Mouse (Mus musculus) hindbrain, embryonic 12.5 days (tissue): ENCODE measurements around the gene Ttll5. TPM values are rescaled to one million over a fixed set of nuclear protein-coding genes. Genes with fewer than 3 reads are reported as not detected.

Experiments
- ATAC-seq: fragments of 200-750 bp; cut with Nextera tagmentation; 2 replicates; pipeline ENCODE4 v1.8.0; 2017; ENCODE audit warnings: moderate TSS enrichment; ENCODE audit not compliant: low FRiP score
- H3K27ac ChIP-seq: fragments of 300-500 bp; sonication (generic); 2 replicates; pipeline ENCODE4 v1.5.1; 2016; ENCODE audit warnings: mild to moderate bottlenecking
- H3K27me3 ChIP-seq: fragments of 300-500 bp; sonication (generic); 2 replicates; pipeline ENCODE4 v1.6.1; 2016; ENCODE audit warnings: mild to moderate bottlenecking
- H3K36me3 ChIP-seq: fragments of 300-500 bp; sonication (generic); 2 replicates; pipeline ENCODE4 v1.6.1; 2016; ENCODE audit warnings: mild to moderate bottlenecking
- H3K4me1 ChIP-seq: fragments of 300-500 bp; sonication (generic); 2 replicates; pipeline ENCODE4 v1.6.1; 2016
- H3K4me2 ChIP-seq: fragments of 300-500 bp; sonication (generic); replicated peaks from 2 replicates; pipeline ENCODE4 v1.6.1; 2016; ENCODE audit warnings: mild to moderate bottlenecking
- H3K4me3 ChIP-seq: fragments of 300-500 bp; sonication (generic); 2 replicates; pipeline ENCODE4 v1.5.1; 2016; ENCODE audit warnings: mild to moderate bottlenecking
- H3K9ac ChIP-seq: fragments of 300-500 bp; sonication (generic); 2 replicates; pipeline ENCODE4 v1.6.1; 2016; ENCODE audit warnings: mild to moderate bottlenecking, moderate library complexity
- H3K9me3 ChIP-seq: fragments of 300-500 bp; sonication (generic); replicated peaks from 2 replicates; pipeline ENCODE4 v1.6.1; 2016; ENCODE audit warnings: mild to moderate bottlenecking
- WGBS: fragments of 180-500 bp; shearing (Covaris S2); methylation state at CpG from one replicate; pipeline ENCODE4 v1.1.7; 2016; 5-methylcytosine and 5-hydroxymethylcytosine counted together
- polyA plus RNA-seq: library from polyadenylated mRNA; unstranded; fragments of >200 nt; fragmentation: Nextera tagmentation; extraction: Ambion mirVana; gene quantifications from 2 replicates; pipeline ENCODE4 v1.2.1, GENCODE M21; 2016

Ttll5 gene
- polyA plus RNA-seq, 1 experiment from 2014 or later = 15.9 TPM

DNA sequence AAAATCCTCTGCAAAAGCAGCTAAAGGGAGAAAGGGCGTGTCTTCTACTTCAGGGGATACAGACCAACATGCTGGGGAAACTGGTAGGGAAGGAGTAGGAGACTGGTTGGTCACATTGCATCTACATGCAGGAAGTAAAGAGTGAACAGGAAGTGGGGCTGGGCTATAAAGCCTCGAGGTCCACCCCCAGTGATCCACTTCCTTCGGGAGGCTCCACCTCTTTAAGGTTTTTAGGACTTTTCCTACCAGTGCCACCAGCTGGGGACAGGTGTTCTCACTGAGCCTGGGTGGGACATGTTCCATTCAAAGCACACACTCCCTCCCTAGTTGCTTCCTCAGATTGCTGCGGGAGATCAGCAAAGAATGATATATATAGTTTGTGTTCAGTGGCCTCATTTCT lies 29.4 kb downstream of the Ttll5 start:
- no peaks in the 10 kb centered on the region for H3K27me3 ChIP-seq
- H3K9me3 ChIP-seq = no peaks in the 10 kb centered on the region
- ATAC-seq = no peak
- H3K4me2 ChIP-seq = no peak overlapping the region
- H3K4me3 ChIP-seq = no peak overlapping the region
- H3K36me3 ChIP-seq = peaks cover 30% of the 10 kb centered on the region
- H3K27ac ChIP-seq = no peak overlapping the region
- no peak overlapping the region for H3K9ac ChIP-seq
- H3K4me1 ChIP-seq = no peaks in the 10 kb centered on the region
- WGBS = 95% methylated on average over 4 of the region's 4 CpGs

DNA sequence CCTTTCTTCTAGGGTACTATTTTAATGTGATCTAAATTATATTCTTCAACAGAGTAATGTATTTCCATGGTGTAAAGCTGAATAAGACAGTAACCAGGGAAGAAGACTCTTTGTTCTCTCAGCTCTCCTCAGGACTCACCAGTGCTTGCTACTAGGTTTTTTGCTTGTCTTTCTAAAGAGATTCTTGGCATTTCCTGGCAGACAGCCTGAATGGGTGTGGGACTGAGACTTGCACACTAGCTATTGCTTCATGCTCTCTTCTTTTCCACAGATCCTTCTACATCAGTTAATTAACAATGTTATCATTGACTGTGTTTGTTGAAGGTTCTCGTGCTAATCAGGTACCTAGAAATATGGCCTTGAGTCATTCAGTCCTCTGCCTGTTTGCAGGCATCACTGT lies 29.8 kb downstream of the Ttll5 start:
- WGBS = 93% methylated on average over 1 of the region's 1 CpGs
- Histone ChIP-seq H3K27ac (no peak overlapping the region), H3K4me3 (no peak overlapping the region), H3K27me3 (no peaks in the 10 kb centered on the region), H3K36me3 (peaks cover 26% of the 10 kb centered on the region), H3K4me2 (no peak overlapping the region), H3K9ac (no peak overlapping the region), H3K9me3 (no peaks in the 10 kb centered on the region), H3K4me1 (no peaks in the 10 kb centered on the region)
- no peak for ATAC-seq

DNA sequence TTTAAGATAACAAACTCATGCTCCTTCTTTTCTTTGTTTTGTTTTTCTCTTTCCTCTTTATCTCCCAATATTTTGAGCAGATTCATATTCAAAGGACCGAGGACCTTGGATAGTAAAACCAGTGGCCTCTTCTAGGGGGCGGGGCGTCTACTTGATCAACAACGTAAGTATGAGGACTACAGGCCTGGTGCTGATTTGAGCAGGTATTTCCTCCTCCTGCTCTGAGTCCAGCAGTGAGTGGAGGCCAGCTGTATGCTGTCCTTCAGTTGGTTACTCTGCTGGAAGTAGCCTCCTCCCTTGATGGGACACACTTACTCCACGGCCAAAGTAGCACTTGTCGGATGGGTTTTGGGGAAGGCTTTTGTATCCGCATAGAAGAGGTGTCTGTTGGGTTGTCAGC lies 32.8 kb downstream of the Ttll5 start:
- Histone ChIP-seq H3K4me2 (no peak overlapping the region), H3K27ac (no peak overlapping the region), H3K27me3 (no peaks in the 10 kb centered on the region), H3K9me3 (no peaks in the 10 kb centered on the region), H3K4me1 (peaks cover 2% of the 10 kb centered on the region; the same call in 1 of the 2 replicates), H3K36me3 (peaks cover 10% of the 10 kb centered on the region), H3K4me3 (no peak overlapping the region), H3K9ac (no peak overlapping the region)
- 86% methylated on average over 7 of the region's 7 CpGs for WGBS
- no peak for ATAC-seq

DNA sequence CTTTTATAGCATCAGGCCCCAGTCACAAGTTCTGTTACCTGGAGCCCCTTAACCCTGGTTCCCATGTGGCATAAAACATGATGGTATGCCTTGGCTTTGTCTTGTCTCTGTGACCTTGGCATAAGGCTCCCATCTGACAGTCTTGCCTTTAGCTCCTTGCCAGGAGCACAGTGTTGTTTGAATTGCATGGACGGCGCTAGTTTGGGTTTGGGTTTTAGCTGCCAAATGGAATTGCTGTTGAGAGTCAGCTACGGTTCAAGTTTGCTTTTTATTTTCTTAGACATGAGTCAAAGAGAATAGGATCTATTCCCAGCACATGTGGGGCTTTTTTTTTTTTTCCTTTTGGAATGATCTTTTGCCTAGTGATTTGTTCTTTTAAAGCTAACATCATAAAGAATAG lies 34.7 kb downstream of the Ttll5 start:
- peaks cover 2% of the 10 kb centered on the region; the same call in 1 of the 2 replicates for H3K4me1 ChIP-seq
- no peak for ATAC-seq
- H3K4me3 ChIP-seq = no peak overlapping the region
- no peaks in the 10 kb centered on the region for H3K9me3 ChIP-seq
- H3K27ac ChIP-seq = no peak overlapping the region
- 84% methylated on average over 3 of the region's 3 CpGs for WGBS
- H3K36me3 ChIP-seq = peaks cover 6% of the 10 kb centered on the region; the same call in 1 of the 2 replicates
- no peak overlapping the region for H3K9ac ChIP-seq
- no peak overlapping the region for H3K4me2 ChIP-seq
- no peaks in the 10 kb centered on the region for H3K27me3 ChIP-seq

DNA sequence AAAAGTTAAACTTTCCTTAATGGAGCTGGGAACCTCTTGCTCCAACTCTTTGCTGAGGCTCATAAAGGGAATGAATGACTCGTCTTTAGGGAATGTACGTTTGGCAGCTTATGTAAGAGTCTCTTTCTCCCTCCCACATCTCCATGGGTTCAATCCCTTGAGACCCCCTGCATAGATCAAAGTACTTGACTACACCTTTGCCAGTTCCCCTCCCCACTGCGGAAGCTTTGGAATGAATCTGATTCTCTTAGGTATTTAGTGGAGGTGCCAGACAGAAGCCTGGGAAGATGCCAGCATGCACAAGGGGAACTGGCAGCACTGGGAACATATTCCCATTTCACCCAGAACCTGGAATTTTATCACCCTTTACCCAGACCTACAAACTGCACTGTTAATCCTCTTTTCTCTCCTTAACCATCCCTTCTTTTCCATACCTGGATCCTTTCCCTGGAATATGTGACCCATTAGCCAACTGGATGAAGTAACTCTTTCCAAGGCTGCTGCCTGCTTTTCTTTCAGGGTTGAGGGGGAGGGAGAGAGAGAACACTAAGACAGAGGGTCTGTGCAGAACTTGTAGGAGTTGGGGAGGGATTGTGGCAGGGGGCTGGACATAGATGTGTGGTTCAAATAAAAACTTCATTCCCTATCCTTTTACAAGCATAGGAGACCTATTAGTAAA lies 35.2 kb downstream of the Ttll5 start:
- Histone ChIP-seq H3K27ac (no peak overlapping the region), H3K9me3 (no peaks in the 10 kb centered on the region), H3K4me2 (no peak overlapping the region), H3K36me3 (peaks cover 9% of the 10 kb centered on the region; the same call in 1 of the 2 replicates), H3K9ac (no peak overlapping the region), H3K4me3 (no peak overlapping the region), H3K4me1 (peaks cover 2% of the 10 kb centered on the region; the same call in 1 of the 2 replicates), H3K27me3 (no peaks in the 10 kb centered on the region)
- no peak for ATAC-seq
- WGBS = 77% methylated on average over 3 of the region's 3 CpGs

DNA sequence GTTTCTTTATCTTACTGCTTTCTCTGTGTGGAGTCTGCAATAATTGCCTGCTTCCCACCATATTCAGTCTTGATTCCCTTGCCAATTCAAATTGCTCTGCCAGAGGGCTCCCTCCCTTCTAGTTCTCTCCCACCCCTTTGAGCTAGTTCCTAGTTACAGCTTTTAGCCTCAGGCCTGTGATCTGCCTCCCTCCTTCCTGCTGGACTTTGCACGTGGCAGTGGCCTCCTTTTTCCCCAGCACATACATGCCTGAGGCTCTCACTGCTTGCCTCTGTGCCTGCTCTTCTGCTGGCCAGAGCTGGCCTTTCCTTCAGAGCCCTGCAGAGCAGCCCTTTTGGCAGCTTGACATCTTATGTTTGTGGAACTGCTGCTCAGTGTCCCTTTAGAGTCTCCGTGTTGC lies 38.1 kb downstream of the Ttll5 start:
- no peak for ATAC-seq

DNA sequence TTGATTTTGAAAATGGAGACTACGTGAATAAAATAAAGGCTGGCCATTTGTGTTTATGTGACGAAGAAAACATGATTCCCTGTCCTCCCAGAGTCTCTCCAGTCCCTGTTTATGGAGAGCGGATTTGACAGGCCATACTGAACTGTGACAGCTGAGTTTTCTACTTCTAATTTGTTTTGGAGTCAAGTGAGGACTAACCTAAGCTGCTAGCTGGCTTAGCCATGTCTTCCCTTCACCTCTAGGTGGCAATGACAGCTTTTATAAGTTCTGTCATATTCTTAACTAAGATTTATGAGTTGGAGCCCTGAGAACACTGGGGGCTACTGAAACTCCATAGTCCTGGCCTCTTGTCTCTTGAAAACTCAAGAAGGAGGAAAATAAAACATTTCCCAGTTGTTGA lies 41.1 kb downstream of the Ttll5 start:
- H3K4me2 ChIP-seq = no peak overlapping the region
- no peaks in the 10 kb centered on the region for H3K9me3 ChIP-seq
- H3K9ac ChIP-seq = no peak overlapping the region
- H3K27me3 ChIP-seq = no peaks in the 10 kb centered on the region
- H3K4me1 ChIP-seq = peaks cover 2% of the 10 kb centered on the region; the same call in 1 of the 2 replicates
- H3K27ac ChIP-seq = no peak overlapping the region
- 0 out of 2 replicates have a peak, but pooled peaks cover 3% of the 10 kb centered on the region for H3K36me3 ChIP-seq
- ATAC-seq = no peak
- WGBS = 90% methylated on average over 3 of the region's 3 CpGs
- H3K4me3 ChIP-seq = no peak overlapping the region

More for the DNA sequence above, 38.1 kb downstream of the Ttll5 start:
- Histone ChIP-seq H3K4me3 (no peak overlapping the region), H3K27me3 (no peaks in the 10 kb centered on the region), H3K9me3 (no peaks in the 10 kb centered on the region), H3K36me3 (peaks cover 5% of the 10 kb centered on the region; the same call in 1 of the 2 replicates), H3K4me1 (peaks cover 2% of the 10 kb centered on the region; the same call in 1 of the 2 replicates), H3K4me2 (no peak overlapping the region), H3K9ac (no peak overlapping the region), H3K27ac (no peak overlapping the region)
- 51% methylated on average over 2 of the region's 2 CpGs for WGBS

DNA sequence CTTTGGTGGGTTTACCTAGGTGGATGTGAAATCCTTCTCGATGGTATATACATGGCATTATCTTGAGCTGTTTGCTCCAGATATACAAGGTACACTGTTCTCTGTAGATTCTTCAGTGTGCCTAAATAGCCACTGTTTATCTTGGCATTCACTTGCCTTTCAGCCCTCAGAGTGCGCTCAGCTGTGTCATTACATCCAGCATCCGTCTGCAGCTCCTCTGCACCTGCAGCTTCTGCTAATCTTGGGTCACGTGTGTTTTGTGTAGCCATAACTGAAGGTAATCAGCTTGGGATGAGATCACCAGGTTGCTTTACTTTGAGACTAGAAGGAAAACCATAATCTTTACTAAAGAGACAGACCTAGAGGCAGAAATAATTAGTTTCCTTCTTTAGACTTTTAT lies 42.2 kb downstream of the Ttll5 start:
- Histone ChIP-seq H3K9ac (no peak overlapping the region), H3K4me2 (no peak overlapping the region), H3K27ac (no peak overlapping the region), H3K4me1 (peaks cover 2% of the 10 kb centered on the region; the same call in 1 of the 2 replicates), H3K4me3 (no peak overlapping the region), H3K9me3 (no peaks in the 10 kb centered on the region), H3K27me3 (no peaks in the 10 kb centered on the region), H3K36me3 (0 out of 2 replicates have a peak, but pooled peaks cover 3% of the 10 kb centered on the region)
- no peak for ATAC-seq
- WGBS = 87% methylated on average over 4 of the region's 4 CpGs

DNA sequence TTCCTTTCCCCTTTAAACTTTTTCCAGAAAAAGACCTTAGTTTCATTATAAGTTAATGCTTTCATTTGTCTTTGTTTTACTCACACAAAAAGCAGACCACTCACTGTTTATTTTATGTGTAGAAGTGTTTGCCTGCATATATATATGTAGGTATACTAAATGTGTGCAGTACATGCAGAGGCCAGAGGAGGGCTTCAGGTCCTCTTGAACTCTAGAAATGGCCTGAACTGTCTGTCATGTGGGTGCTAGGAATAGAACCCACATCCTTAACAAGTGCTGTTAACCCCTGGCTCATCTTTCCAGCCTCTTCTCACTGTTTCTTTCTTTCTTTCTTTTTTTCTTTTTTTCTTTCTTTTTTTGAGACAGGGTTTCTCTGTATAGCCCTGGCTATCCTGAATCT lies 42.7 kb downstream of the Ttll5 start:
- Histone ChIP-seq H3K9ac (no peak overlapping the region), H3K27ac (no peak overlapping the region), H3K9me3 (no peaks in the 10 kb centered on the region), H3K27me3 (no peaks in the 10 kb centered on the region), H3K4me1 (peaks cover under 1% of the 10 kb centered on the region; the same call in 1 of the 2 replicates), H3K4me3 (no peak overlapping the region), H3K4me2 (no peak overlapping the region), H3K36me3 (0 out of 2 replicates have a peak, but pooled peaks cover 3% of the 10 kb centered on the region)
- no peak for ATAC-seq

DNA sequence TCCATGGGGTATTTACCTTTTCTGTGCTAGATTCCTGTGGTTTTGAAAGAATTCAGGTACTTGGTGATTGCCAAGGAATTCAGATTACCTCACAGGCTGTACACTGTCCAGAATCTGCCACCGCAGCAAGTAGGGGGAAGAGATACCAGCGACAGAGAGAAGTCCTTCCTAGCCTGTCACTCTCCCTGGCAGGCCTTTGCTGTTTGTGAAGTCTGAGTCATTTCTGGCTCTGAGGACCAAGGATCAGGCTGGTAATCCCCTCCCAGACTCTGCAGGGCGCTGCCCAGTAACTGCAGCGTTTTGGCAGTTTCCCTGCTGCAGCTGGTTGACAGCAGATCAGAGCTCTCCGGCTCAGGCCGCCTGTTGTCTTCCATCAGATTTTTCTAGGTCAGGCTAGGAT lies 45.0 kb downstream of the Ttll5 start:
- no peak for ATAC-seq
- 53% methylated on average over 6 of the region's 6 CpGs for WGBS
- H3K36me3 ChIP-seq = 0 out of 2 replicates have a peak, but pooled peaks cover 3% of the 10 kb centered on the region

DNA sequence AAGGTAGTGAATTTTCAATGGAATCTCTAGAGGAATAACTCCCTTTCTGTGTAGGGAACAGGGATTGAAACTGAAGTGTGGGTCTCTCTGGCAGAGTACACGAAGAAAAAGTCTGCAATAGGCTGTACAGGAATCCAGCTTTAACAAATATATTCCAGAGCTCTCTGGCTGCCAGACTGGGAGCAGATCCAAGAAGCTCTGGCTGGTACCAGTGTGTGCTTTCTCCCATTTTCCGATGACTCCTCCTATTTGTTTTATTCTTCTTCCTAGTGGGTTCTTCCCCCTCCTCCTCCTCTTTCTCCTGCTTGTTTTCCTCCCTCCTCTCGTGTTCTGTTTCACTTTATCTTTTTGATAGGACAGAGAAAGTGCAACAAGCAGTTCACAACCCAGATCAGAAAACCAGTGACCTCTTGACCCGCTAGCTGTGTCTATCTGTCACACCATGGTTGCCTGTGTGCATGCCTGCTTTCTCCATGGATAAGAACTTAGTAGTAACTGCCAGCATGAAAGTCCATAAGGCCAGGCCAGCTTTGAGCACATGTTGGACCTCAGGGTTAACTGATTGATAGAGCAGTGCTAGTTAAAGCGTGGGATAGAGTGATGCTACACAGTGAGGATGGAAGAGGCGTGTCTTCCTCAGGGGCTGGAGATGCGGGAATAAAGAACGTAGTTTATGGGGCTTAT lies 55.3 kb downstream of the Ttll5 start:
- H3K36me3 ChIP-seq = peaks cover 25% of the 10 kb centered on the region
- no peak for ATAC-seq
- H3K4me2 ChIP-seq = no peak overlapping the region
- no peak overlapping the region for H3K4me3 ChIP-seq
- WGBS = 76% methylated on average over 8 of the region's 8 CpGs
- H3K27ac ChIP-seq = no peak overlapping the region
- no peak overlapping the region for H3K9ac ChIP-seq
- no peaks in the 10 kb centered on the region for H3K27me3 ChIP-seq
- H3K9me3 ChIP-seq = no peaks in the 10 kb centered on the region
- no peaks in the 10 kb centered on the region for H3K4me1 ChIP-seq

More for the DNA sequence above, 45.0 kb downstream of the Ttll5 start:
- 0 out of 2 replicates have a peak overlapping the region, but pooled peaks have one; percentile 23 for H3K27ac ChIP-seq
- no peak overlapping the region for H3K4me3 ChIP-seq
- no peak overlapping the region for H3K4me2 ChIP-seq
- no peaks in the 10 kb centered on the region for H3K27me3 ChIP-seq
- H3K9me3 ChIP-seq = no peaks in the 10 kb centered on the region
- no peak overlapping the region for H3K9ac ChIP-seq
- no peaks in the 10 kb centered on the region for H3K4me1 ChIP-seq

DNA sequence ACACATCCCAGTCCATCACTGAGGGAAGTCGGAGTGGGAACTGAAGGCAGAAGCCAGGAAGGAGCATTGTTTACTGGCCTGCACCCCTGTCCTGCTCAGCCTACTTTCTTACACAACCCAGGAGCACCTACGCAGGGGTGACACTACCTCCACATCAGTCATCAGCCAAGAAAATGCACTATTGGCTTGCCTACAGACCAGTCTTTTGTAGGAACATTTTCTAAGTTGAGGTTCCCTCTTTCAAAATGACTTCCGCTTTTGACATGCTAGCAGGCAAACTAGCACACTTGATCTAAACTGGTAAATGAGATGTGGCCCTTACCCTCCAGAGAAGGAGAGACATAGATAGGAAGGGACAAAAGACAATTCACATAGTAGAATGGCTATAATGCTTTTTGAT lies 60.6 kb downstream of the Ttll5 start:
- no peaks in the 10 kb centered on the region for H3K27me3 ChIP-seq
- H3K4me2 ChIP-seq = no peak overlapping the region
- WGBS = 94% methylated on average over 3 of the region's 3 CpGs

More for the DNA sequence above, 60.6 kb downstream of the Ttll5 start:
- Histone ChIP-seq H3K4me1 (no peaks in the 10 kb centered on the region; the same call in 1 of the 2 replicates), H3K9ac (no peak overlapping the region), H3K4me3 (no peak overlapping the region), H3K36me3 (no peaks in the 10 kb centered on the region), H3K9me3 (no peaks in the 10 kb centered on the region), H3K27ac (no peak overlapping the region)
- ATAC-seq = no peak
